Mouse (Mus musculus) ovary, postnatal 10 days (tissue): Measurements from ENCODE around the gene Nav3.

Experiments
- DNase-seq: peaks from one replicate; pipeline ENCODE4 v3.0.0; 2022; ENCODE audit warnings: low spot score

Nav3 gene

GRCm38 (mm10) chr10:109907206-109907605 is 548.8 kb downstream of the Nav3 start:
- no peak for DNase-seq

- no peak for DNase-seq
Measured at GRCm38 (mm10) chr10:109906413-109906785, 549.6 kb downstream of the Nav3 start.

DNA sequence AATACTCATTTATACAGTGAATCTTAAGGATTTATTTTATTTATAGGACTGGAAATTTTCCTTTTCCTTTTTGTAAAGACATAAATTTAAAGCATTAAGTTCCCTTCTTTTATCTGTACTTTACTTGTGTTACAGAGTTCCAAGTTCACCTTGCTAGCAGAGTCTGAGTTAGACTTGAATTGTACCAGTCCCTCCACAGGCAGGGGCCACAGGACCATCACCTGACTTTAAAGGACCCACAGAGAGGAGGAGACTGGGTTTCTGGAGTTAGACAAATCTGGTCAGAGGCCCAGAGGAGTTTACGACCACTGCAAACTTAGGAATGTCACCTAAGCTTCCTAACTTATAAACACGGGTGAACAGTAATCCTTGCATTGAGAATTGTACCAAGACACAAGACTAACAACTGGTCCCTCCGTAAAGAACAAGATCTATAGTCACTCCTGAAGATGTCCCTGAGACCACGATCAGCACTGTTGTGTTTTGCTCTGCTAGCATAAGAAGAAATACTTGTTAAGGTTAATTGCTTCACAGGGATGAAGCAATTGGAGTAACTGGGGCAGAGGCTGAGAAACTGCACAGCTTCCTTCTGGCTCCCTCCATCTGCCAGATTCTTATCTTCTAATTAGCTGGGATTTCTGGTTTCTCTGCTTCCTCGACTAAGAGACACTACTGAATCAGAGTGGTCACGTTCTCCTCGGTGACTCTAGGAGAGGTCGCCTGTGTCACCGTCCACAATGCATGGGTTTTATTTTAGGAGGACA is 550.2 kb downstream of the Nav3 start:
- DNase-seq, result no peak

DNA sequence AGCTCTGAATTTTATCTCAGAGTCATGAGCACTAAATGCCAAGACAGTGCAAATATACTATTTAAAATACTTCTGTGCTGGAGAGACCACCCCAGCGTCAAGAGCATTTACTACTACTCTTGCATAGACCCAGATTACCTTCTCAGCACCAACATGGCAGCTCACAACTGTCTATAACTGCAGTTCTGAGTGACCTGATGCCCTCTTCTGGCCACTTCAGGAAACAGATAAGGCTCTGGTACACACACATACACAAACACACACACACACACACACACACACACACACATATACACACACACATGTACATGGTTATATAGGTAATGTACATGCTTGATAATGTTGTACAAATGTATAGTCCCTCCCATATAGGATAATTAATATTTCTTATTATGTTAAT is 551.2 kb downstream of the Nav3 start:
- DNase-seq, result no peak

DNA sequence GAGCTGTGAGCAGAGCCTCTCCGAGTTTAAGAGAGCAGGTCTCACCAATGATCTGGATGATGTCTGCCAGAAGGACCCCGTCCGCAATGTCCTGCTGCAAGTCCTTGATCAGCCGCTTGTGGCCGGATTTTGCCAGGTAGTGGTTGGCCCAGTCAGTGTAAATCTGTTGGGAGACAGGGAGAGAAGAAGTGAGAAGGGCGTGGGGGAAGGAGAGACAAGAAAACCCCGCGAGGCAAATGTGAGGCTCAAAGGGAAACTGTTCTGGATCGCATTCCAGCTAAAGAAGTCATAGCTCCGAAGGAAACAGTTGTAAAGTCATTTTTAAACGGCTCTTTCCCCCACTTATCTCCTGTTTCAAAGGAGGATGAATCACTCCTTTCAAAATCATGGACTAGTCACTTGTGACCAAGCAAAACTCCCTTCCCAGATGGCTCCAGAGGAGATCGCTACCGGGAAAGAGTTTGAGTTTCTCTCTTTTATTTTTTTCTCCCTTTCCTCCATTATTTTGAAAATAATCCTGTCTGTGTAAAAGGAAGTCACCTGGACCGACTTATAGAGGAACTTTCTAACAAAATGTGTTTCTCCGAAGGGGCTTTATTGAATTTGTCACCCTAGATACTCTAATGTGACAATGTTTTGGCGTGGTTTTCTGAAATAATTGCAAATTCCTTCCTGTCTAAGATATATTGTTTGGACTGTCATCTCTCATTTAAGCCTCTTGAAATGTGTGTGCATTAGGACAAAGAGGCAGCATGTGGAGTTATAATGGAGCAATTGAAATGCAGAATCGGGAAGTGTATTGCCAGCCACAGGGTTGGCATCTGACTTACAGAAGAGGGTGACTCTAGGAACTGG is 552.1 kb downstream of the Nav3 start:
- DNase-seq, result no peak

- DNase-seq, result no peak
Measured at GRCm38 (mm10) chr10:109903241-109903640, 552.8 kb downstream of the Nav3 start.

GRCm38 (mm10) chr10:109889171-109889475 is 566.9 kb downstream of the Nav3 start:
- DNase-seq, result no peak

GRCm38 (mm10) chr10:109888355-109889170 is 567.4 kb downstream of the Nav3 start:
- DNase-seq, result no peak

- no peak for DNase-seq
Measured at GRCm38 (mm10) chr10:109887160-109887559, 568.8 kb downstream of the Nav3 start.

- DNase-seq, result no peak
Measured at GRCm38 (mm10) chr10:109876107-109876506, 579.9 kb downstream of the Nav3 start.

DNA sequence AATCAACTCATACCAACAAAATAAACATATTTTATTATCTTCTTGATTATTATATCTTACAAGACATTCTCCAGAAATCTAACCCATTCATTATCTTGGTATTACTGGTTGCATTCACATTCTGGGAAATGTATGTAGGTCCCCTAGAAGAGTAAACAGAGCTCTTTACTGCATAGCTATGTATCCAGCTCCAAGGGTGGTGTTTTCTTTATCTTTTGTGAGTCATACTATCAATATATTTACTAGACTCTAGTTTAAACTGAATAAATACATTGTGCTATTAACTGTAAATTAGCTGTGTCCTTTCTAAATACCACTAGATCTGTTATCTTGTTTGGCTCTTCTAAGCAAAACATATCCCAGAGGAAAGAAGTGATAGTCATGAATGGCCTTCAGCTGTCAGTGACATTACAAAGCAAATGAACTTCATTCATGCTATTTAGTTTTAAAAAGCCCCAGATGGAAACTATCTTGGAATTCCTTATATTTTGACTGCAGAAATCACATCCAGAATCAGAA is 580.6 kb downstream of the Nav3 start:
- DNase-seq, result no peak

DNA sequence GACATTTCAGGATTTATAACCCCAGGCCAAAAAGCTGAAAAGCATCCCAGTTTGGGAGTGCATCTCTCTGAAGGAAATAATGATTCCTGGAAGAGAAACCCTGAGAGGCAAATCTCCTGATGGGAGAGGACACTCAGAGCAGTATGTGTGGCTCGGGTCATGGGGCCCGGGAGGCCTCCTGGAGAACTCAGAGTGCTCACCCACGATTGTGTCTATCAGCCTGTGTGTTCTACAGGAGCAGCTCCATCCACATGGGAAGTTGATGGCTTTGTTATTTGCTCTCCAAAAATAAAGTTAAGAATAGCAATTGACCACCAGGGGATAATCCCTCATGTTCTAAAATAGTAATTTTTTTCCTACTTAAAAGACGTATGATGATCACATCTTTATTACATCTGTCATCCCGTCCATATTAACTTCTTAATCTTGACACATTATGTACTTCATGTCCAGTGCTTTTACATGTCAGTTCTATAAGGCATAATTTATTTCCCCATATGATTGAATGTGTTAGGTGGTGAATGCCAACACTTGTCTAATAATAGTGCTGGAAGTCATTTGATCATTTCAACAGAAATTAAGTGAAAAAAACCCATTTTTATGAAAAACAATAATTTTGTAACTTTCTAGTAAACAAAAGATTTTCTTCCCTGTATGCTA is 581.2 kb downstream of the Nav3 start:
- no peak for DNase-seq

- no peak for DNase-seq
Measured at GRCm38 (mm10) chr10:109866063-109866462, 589.9 kb downstream of the Nav3 start.

DNA sequence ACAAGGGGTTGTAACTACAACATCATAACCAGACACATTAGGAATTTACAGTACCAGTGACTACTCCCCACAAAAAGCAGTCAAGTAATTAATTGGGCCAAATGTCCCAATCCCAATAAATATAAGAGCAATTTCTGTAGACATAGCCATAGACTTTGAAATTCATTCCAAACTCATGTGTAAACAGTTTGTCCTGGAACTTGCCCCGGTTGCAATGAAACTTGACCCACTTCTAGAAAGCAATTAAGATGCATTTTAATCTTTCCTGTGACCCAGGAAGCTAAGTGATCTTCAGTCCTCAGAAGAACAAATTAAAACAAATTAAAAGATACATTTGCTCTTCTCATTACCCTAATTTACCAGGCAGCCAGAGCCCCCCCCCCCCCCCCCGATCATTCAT is 590.6 kb downstream of the Nav3 start:
- no peak for DNase-seq

- no peak for DNase-seq
Measured at GRCm38 (mm10) chr10:109864708-109865107, 591.3 kb downstream of the Nav3 start.

DNA sequence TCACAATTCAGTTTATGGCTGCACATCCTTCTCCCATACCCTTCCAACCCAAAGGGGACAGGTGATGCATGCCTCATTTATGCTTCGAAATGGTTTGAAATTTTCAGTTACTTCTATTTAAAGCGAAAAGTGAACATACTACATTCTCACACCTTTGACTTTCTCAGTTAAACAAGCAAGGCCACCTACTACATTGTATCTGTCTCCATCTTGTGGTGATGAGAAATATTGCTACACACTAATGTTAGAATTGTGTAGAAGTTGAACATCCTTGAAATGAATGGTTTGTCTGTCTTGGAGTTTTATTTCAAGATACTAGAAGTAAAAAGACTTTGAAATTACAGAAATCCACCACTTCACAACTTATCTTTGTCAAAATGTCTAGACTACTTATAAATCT is 594.7 kb downstream of the Nav3 start:
- no peak for DNase-seq

DNA sequence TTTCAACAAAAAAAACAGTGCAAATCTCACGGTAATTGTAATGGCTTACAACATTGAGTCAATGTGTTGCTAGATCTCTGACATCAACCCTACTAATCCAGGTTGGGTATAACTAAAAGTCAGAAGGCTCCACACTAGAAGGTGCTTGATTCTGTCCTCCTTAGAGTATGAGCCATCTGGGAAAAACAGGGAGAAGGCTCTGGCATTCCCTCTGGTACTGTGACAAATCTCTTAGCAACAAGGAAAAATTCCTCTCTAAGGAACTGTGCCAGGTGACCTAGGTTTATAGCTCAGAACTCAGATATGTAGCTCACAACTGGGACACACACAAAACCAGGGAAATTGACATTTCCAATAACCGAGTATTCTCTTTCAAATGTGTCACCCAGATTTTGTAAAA is 597.4 kb downstream of the Nav3 start:
- DNase-seq, result no peak

GRCm38 (mm10) chr10:109852392-109852791 is 603.6 kb downstream of the Nav3 start:
- no peak for DNase-seq

- DNase-seq, result no peak
Measured at GRCm38 (mm10) chr10:109847631-109848030, 608.4 kb downstream of the Nav3 start.

DNA sequence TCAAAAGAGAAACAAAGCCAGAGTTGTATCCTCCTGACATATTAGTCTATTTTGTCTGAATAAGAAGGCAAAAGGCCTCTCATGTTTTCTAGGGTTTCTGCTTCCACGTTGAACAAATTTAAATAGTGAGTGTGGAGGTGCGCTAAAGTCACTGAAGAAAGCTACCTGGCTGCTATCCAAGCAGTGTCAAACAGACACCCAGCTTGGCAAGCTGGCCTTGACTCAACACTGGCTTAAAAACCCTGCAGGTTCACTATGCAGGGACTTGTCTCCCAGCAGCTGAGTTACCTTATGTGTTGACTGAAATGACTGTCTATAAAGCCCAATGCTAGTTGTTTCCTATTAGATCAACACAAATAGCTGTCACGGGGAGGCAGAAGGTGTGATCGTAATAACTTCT is 612.3 kb downstream of the Nav3 start:
- no peak for DNase-seq

GRCm38 (mm10) chr10:109832768-109833291 is 623.2 kb downstream of the Nav3 start:
- no peak for DNase-seq
